Mouse (Mus musculus): ENCODE measurements around the gene Heatr5a. TPM values are rescaled to one million over a fixed set of nuclear protein-coding genes. Genes with fewer than 3 reads are reported as not detected.
A peak's percentile ranks its signal among the peaks of the same experiment; 100 is the strongest.

Gene Heatr5a
- total RNA-seq, 4 experiments from 2014 or later, result 19.0 to 22.5 (median 21.7) TPM

GRCm38 (mm10) chr12:51972269-51973065, 1.3 kb upstream of the Heatr5a start:
- DNase-seq (ENCODE audit: low spot score), result no peak

DNA sequence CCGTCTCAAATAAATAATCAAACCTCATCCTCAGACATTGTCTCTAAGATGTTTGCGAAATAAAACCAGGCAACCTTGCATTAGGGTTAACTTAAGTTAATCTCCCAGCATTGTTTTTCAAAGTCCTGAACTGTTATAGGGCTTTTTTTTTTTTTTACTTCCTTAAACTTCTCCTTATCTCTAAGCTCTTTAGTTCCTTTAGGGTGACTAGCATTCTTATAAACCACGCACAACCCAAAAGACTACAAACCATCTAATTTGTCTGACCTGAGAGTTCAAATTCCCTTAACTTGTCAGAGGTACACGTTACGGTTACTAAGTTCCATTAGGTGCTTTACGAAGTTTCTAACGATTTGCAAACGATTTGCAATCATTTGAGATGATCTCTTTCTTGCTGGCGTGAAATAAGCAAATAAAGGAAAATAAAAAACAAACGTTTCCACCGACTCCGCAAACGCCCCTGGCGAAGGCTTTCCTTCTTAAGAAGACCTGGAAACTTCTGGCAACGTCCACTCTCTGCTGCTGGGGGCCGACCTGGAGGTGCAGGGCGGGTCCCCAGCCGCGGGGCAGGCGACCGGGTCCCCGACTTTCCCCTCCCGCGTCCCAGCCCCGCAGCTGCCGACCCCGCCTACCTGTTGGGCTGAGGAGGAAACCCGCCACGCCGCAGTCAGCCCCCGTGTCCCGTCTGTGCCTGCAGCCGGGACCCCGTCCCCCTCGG, 610 bp downstream of the Heatr5a start:
- no peak for DNase-seq (ENCODE audit: low spot score)

DNA sequence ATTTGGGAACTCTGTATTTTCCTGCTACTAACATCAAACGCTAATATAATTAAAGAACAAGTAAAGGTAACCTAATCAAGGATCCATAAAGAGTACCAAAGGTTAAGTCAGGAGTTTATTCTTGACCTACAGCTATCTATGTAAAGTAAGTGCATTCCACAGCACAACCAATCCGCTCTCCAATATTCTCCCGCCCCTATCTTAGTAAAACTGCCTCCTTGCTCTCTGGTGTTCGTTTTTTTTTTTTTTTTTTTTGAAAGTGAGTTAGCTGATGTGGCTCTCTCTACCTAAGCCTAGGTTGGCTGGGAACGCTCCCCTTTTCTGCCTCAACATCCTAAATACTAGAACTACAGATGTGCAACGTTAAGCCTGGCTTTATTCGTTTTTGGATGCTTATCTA, 1.2 kb downstream of the Heatr5a start:
- DNase-seq (ENCODE audit: low spot score), result no peak

DNA sequence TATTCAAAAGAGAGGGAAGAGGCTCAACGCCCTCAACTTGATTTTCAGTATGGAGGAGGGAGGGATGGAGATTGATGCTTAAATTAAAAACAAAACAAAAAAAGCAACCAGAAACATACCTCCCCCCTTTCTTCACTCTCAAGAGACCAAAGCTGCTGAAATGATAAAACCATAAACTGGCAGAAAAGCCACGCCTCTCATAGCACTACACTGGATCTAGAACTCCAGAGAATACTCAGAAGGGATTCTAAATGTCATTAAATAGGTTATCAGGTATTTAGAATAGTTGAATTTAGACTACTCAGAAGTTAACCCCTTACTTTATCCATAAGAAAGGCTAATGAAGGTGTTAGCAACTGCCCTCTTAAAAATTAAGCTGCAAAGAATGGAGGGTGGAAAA, 2.0 kb downstream of the Heatr5a start:
- no peak for DNase-seq (ENCODE audit: low spot score)

DNA sequence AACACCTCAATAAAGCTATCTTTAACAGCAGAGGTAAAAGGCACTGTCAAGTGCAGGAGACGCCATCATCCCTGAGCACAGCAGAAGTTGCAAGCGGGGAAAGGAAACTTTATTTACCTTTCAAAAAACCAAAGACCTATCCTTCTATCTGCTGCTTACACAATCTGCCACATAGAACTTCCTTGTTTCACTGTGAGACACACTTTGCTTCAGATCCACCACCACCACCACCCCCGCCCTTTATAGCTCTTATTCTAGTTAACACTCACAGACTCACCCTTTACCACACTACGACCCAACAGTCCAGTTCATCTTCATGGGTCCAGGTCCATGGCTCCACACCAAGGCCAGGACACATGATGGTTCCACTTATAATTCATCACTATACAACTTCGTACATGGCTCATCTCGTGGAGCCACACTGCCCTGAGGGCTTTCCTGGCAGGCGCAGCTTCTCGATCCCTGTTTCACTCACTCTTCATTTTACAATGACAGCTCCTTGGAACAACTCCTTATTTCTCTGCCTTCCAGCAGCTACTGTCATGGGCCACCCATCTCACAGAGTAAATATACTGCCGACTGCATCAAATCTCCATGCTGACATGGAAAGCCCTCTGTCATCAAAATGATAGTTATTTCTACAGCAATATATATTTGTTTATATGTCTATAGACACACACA, 3.1 kb downstream of the Heatr5a start:
- no peak for DNase-seq (ENCODE audit: low spot score)

DNA sequence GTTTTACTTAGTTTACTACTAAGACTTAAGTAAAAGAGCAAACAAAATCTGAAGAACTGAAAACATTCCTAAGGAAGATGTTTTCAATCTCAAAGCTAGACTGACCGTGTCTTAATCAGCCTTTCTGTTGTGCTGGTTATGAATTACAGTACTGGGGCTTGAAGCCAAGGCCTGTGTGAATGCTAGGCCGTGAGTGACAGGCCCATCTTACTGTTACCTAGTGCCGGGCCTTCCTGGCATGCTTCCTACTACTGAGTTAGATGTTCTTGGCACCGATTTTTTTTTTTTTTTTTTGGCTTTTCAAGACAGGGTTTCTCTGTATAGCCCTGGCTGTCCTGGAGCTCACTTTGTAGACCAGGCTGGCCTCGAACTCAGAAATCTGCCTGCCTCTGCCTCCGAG, 13.5 kb downstream of the Heatr5a start:
- no peak for DNase-seq (ENCODE audit: low spot score)

- no peak for DNase-seq (ENCODE audit: low spot score)
These were observed 18.8 kb downstream of the Heatr5a start for GRCm38 (mm10) chr12:51952309-51952708.

GRCm38 (mm10) chr12:51947498-51947945, 23.6 kb downstream of the Heatr5a start:
- DNase-seq (ENCODE audit: low spot score), result no peak

GRCm38 (mm10) chr12:51945331-51945730, 25.8 kb downstream of the Heatr5a start:
- no peak for DNase-seq (ENCODE audit: low spot score)

GRCm38 (mm10) chr12:51939848-51940247, 31.3 kb downstream of the Heatr5a start:
- DNase-seq (ENCODE audit: low spot score), result no peak

DNA sequence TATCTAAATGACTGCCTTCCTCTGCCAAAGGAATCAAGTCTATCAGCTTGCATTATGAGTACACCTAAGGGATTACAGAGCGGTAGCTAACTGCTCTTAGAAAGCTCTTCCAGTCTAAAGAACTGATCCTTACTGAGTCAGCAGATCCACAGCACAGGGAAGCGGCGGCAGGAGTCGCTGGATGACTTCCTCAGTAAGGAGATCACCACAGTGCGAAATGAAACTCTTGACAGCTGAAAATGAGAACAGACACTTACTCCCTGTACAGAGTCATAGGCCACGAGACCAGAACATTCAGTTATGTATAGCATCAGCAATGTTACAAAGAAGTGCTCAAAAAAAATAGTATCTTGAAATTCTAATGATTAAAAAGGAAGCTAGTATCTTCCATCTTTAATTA, 33.2 kb downstream of the Heatr5a start:
- DNase-seq (ENCODE audit: low spot score), result peak; percentile 7

- DNase-seq (ENCODE audit: low spot score), result no peak
These were observed 41.5 kb downstream of the Heatr5a start for GRCm38 (mm10) chr12:51929630-51930029.

- no peak for DNase-seq (ENCODE audit: low spot score)
These were observed 53.9 kb downstream of the Heatr5a start for GRCm38 (mm10) chr12:51917191-51917590.

DNA sequence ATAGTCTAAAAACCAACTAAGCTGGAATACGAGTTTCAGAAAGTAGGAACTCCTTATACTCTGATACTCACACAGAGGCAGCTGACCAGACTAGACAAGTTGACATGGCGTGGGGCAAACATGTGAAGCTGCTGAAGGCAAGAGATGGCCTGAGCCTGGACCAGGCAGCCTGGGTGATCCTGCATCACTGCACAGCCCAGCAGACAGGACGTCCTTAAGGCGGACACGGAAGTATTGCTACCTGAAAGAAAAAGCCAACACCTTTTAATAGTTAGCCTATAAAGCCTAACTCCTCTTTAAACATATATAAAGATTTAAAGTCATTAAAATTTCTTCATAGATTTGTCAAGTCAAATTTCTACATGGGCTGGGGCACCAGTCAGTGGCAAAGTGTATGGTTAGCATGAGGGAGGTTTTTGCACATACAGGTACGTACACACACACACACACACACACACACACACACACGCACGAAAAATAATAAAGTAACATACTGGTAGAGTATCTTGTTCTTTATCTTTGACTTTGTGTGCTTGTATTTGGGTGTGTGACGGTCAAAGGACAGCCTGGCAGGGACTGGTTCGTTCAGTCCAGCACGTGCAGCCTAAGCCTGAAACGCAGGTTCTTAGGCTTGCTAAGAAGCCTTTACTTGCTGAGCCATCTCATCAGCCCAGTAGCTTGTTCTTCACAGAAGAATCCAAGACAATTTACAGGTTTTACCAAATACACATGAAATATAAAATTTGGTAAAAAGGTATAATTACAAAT, 56.0 kb downstream of the Heatr5a start:
- no peak for DNase-seq (ENCODE audit: low spot score)

GRCm38 (mm10) chr12:51909202-51909601, 61.9 kb downstream of the Heatr5a start:
- no peak for DNase-seq (ENCODE audit: low spot score)

DNA sequence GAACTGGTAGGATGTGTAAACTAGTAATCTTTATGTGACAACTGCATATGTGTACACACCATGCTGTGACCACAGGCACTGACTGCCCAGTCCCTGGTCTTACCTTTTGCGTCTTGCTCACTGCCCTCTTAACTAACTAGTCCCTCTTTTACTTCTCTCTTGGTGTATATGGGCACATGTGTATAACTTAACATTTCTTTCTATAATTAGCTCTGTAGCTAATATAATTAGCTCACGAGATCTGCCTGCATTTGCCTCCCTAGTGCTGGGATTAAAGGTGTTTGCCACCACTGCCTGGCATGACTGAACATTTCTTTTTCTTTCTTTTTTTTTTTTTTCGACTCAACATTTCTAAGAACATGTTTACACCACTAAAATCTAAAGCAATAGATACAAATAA, 63.6 kb downstream of the Heatr5a start:
- no peak for DNase-seq (ENCODE audit: low spot score)

DNA sequence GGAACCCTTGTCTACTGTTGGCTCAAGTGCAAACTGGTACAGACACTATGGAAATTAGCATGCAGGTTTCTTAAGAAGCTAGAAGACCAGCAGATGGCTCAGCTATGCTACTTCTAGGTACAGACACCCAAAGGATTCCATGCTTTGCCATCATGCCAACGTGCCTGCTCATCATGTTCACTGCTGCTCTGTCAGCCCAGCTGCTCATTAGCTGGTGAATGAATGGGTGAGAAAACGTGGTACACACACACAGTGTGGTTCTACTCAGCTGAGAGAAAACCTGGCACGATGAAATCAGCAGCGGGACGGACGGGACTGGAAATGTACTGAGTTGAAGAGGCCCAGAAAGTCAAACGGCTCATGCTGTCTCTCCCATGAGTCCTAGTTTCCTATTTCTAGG, 70.6 kb downstream of the Heatr5a start:
- DNase-seq (ENCODE audit: low spot score), result no peak

- DNase-seq (ENCODE audit: low spot score), result no peak
These were observed 74.2 kb downstream of the Heatr5a start for GRCm38 (mm10) chr12:51896901-51897300.

DNA sequence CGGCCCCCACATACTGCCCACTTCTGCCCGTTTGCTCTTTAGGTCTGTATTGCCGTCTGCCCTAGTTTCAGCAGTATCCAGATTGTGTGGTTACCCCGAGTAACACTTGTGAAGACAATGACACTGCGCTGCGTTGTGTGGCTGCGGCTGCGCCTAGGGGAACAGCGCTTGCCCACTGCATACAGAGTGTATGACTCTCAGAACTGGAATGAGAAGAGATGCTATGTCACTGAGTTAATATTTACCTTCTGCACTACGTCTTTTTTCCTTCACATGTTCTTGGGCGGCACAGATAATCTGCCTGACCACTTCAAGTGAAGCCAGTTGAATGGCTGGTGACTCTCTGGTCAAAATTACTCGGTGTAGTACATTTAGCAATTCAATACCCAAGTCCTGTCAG, 82.5 kb downstream of the Heatr5a start:
- DNase-seq (ENCODE audit: low spot score), result no peak

GRCm38 (mm10) chr12:51887301-51888290, 83.5 kb downstream of the Heatr5a start:
- DNase-seq (ENCODE audit: low spot score), result no peak
